In genomic region chr11:53691979-53692378, GRCm38 (mm10) we compare ENCODE assay signal across 17 mouse cellular contexts. TPM values are rescaled to one million over a fixed set of nuclear protein-coding genes. Genes with fewer than 3 reads are reported as not detected.
A peak's percentile ranks its signal among the peaks of the same experiment; 100 is the strongest.
DNase-seq lines count a peak whose midpoint lies in the region; ATAC-seq and TF ChIP-seq lines count a peak whose summit lies in the region.
"Had no signal": no experiment of that assay in that cellular context is flagged by ENCODE, and none has a peak within 500 bp of the region (broad histone marks: within the 10 kb centered on the region; RNA-seq: fewer than 3 reads in every experiment).

No protein-coding gene starts in this region.

- 46% methylated on average over 10 of the region's 10 CpGs for WGBS in heart, postnatal 0 days
- 65% methylated on average over 10 of the region's 10 CpGs for WGBS in heart, embryonic 11.5 days (ENCODE audit: insufficient replicate concordance)
- 57% methylated on average over 10 of the region's 10 CpGs for WGBS in midbrain, embryonic 10.5 days
- 43% methylated on average over 10 of the region's 10 CpGs for WGBS in midbrain, embryonic 15.5 days
- WGBS in lung, embryonic 15.5 days: 40% methylated on average over 10 of the region's 10 CpGs
- 66% methylated on average over 10 of the region's 10 CpGs for WGBS in neural tube, embryonic 11.5 days

- no peaks in the 10 kb centered on the region for H3K9me3 ChIP-seq in heart, postnatal 0 days (replicated peaks; ENCODE audit: control insufficient read depth, low read length)
- H3K9me3 ChIP-seq in heart, embryonic 11.5 days (replicated peaks; ENCODE audit: control insufficient read depth, low read length): no peaks in the 10 kb centered on the region
- no peaks in the 10 kb centered on the region for H3K9me3 ChIP-seq in midbrain, embryonic 10.5 days (replicated peaks)
- H3K9me3 ChIP-seq in midbrain, embryonic 15.5 days: no peaks in the 10 kb centered on the region
- H3K9me3 ChIP-seq in lung, embryonic 15.5 days: no peaks in the 10 kb centered on the region
- no peaks in the 10 kb centered on the region for H3K9me3 ChIP-seq in neural tube, embryonic 11.5 days (ENCODE audit: control insufficient read depth, low read length)
- H3K9me3 ChIP-seq: forebrain, embryonic 10.5 days; stomach, embryonic 15.5 days had no signal

- H3K9ac ChIP-seq in heart, postnatal 0 days (replicated peaks; ENCODE audit: low read depth, low read length): no peak overlapping the region
- H3K9ac ChIP-seq in heart, embryonic 11.5 days (ENCODE audit: low read depth, low read length): no peak overlapping the region
- H3K9ac ChIP-seq in midbrain, embryonic 15.5 days: no peak overlapping the region
- no peak overlapping the region for H3K9ac ChIP-seq in lung, embryonic 15.5 days
- H3K9ac ChIP-seq in neural tube, embryonic 11.5 days (ENCODE audit: low read length): no peak overlapping the region
- H3K9ac ChIP-seq: stomach, embryonic 15.5 days had no signal

- no peak for TF ChIP-seq CTCF in heart, postnatal 0 days (IDR thresholded peaks at IDR 0.05; ENCODE audit: low read depth)

- peaks cover 46% of the 10 kb centered on the region for H3K36me3 ChIP-seq in heart, postnatal 0 days (replicated peaks; ENCODE audit: control insufficient read depth, insufficient read depth, low read length)
- H3K36me3 ChIP-seq in heart, embryonic 11.5 days (ENCODE audit: control insufficient read depth, insufficient read depth, low read length): peaks cover 6% of the 10 kb centered on the region; the same call in 1 of the 2 replicates
- peaks cover 55% of the 10 kb centered on the region for H3K36me3 ChIP-seq in midbrain, embryonic 10.5 days
- H3K36me3 ChIP-seq in midbrain, embryonic 15.5 days (replicated peaks): 0 out of 2 replicates have a peak, but pooled peaks cover 4% of the 10 kb centered on the region
- H3K36me3 ChIP-seq in lung, embryonic 15.5 days: peaks cover 31% of the 10 kb centered on the region
- peaks cover 2% of the 10 kb centered on the region; the same call in 1 of the 2 replicates for H3K36me3 ChIP-seq in neural tube, embryonic 11.5 days (ENCODE audit: control insufficient read depth, insufficient read depth, low read length)

- no peak overlapping the region for H3K4me2 ChIP-seq in heart, postnatal 0 days (ENCODE audit: low read depth, low read length)
- no peak overlapping the region for H3K4me2 ChIP-seq in heart, embryonic 11.5 days
- no peak overlapping the region for H3K4me2 ChIP-seq in midbrain, embryonic 15.5 days
- no peak overlapping the region for H3K4me2 ChIP-seq in lung, embryonic 15.5 days
- H3K4me2 ChIP-seq in neural tube, embryonic 11.5 days (ENCODE audit: low read depth): no peak overlapping the region
- H3K4me2 ChIP-seq: liver, embryonic 11.5 days; stomach, embryonic 15.5 days had no signal

- no peaks in the 10 kb centered on the region for H3K27me3 ChIP-seq in heart, postnatal 0 days (ENCODE audit: control insufficient read depth, insufficient read depth, low read length)
- no peaks in the 10 kb centered on the region for H3K27me3 ChIP-seq in heart, embryonic 11.5 days (ENCODE audit: control insufficient read depth, insufficient read depth, low read length)
- H3K27me3 ChIP-seq in midbrain, embryonic 10.5 days (ENCODE audit: low read depth, poor library complexity, severe bottlenecking): no peaks in the 10 kb centered on the region
- no peaks in the 10 kb centered on the region for H3K27me3 ChIP-seq in midbrain, embryonic 15.5 days (replicated peaks)
- no peaks in the 10 kb centered on the region for H3K27me3 ChIP-seq in lung, embryonic 15.5 days
- H3K27me3 ChIP-seq in neural tube, embryonic 11.5 days (ENCODE audit: control insufficient read depth, insufficient read depth, low read length): no peaks in the 10 kb centered on the region
- H3K27me3 ChIP-seq: Patski; stomach, embryonic 15.5 days had no signal

- no peak overlapping the region for H3K27ac ChIP-seq in heart, postnatal 0 days (ENCODE audit: low read depth)
- no peak overlapping the region for H3K27ac ChIP-seq in heart, embryonic 11.5 days (ENCODE audit: low read depth, low read length)
- peak overlapping the region; percentile 74 for H3K27ac ChIP-seq in midbrain, embryonic 10.5 days (replicated peaks)
- H3K27ac ChIP-seq in midbrain, embryonic 15.5 days: no peak overlapping the region
- peak overlapping the region; percentile 23; the same call in 1 of the 2 replicates for H3K27ac ChIP-seq in lung, embryonic 15.5 days
- H3K27ac ChIP-seq in neural tube, embryonic 11.5 days (ENCODE audit: low read depth, low read length): no peak overlapping the region
- H3K27ac ChIP-seq: forebrain, embryonic 10.5 days; stomach, embryonic 15.5 days had no signal

- no peak overlapping the region for H3K4me3 ChIP-seq in heart, postnatal 0 days (ENCODE audit: low read depth, low read length)
- no peak overlapping the region for H3K4me3 ChIP-seq in heart, embryonic 11.5 days (ENCODE audit: low read depth, low read length)
- no peak overlapping the region for H3K4me3 ChIP-seq in midbrain, embryonic 10.5 days
- no peak overlapping the region for H3K4me3 ChIP-seq in midbrain, embryonic 15.5 days
- no peak overlapping the region for H3K4me3 ChIP-seq in lung, embryonic 15.5 days
- no peak overlapping the region for H3K4me3 ChIP-seq in neural tube, embryonic 11.5 days (ENCODE audit: low read depth, low read length)
- H3K4me3 ChIP-seq: forebrain, embryonic 10.5 days; myocyte; stomach, embryonic 15.5 days had no signal

- DNase-seq in heart, postnatal 0 days (ENCODE audit: low spot score): peak; percentile 8
- peak; percentile 32 for DNase-seq in midbrain, embryonic 10.5 days (ENCODE audit: low spot score)
- peak; percentile 14 for DNase-seq in neural tube, embryonic 11.5 days (ENCODE audit: low spot score)
- DNase-seq in adrenal gland, adult 2 months: no peak
- no peak for DNase-seq in urinary bladder, postnatal 10 days (ENCODE audit: low spot score)
- DNase-seq: cerebellum, postnatal 25 days; gastrocnemius, postnatal 36 days had no signal

- no peaks in the 10 kb centered on the region for H3K4me1 ChIP-seq in heart, postnatal 0 days (ENCODE audit: control insufficient read depth, insufficient read depth)
- H3K4me1 ChIP-seq in heart, embryonic 11.5 days (ENCODE audit: control insufficient read depth, insufficient read depth, low read length): no peaks in the 10 kb centered on the region
- peaks cover 7% of the 10 kb centered on the region for H3K4me1 ChIP-seq in midbrain, embryonic 10.5 days
- no peaks in the 10 kb centered on the region for H3K4me1 ChIP-seq in midbrain, embryonic 15.5 days
- no peaks in the 10 kb centered on the region for H3K4me1 ChIP-seq in lung, embryonic 15.5 days
- H3K4me1 ChIP-seq in neural tube, embryonic 11.5 days (ENCODE audit: control insufficient read depth, insufficient read depth, low read length): no peaks in the 10 kb centered on the region
- H3K4me1 ChIP-seq: forebrain, embryonic 10.5 days; stomach, embryonic 15.5 days had no signal

- ATAC-seq in heart, postnatal 0 days (ENCODE audit: insufficient read depth, low read depth): no peak
- no peak for ATAC-seq in heart, embryonic 11.5 days (replicated peaks; ENCODE audit: insufficient number of reproducible peaks, low FRiP score, low TSS enrichment)
- ATAC-seq in midbrain, embryonic 15.5 days (replicated peaks): no peak
- peak; percentile 94 for ATAC-seq in lung, embryonic 15.5 days (ENCODE audit: borderline replicate concordance, extremely low read depth, low FRiP score, low TSS enrichment)
- no peak for ATAC-seq in neural tube, embryonic 11.5 days (ENCODE audit: insufficient read depth, low FRiP score, low TSS enrichment)
- ATAC-seq: Patski had no signal

- no peak for TF ChIP-seq EP300 in heart, postnatal 0 days (IDR thresholded peaks at IDR 0.05; ENCODE audit: low read depth)

RNA-seq across cellular contexts. Expression of gene Rad50, which starts 15.1 kb away (rescaled TPM):
- 4.6 and 5.9 TPM in 2 replicates for total RNA-seq in heart, postnatal 0 days (2014; rRNA removed; ENCODE audit: low replicate concordance)
- 13.5 and 14.9 TPM in 2 replicates for polyA plus RNA-seq in heart, postnatal 0 days (2015; fragmentation: Nextera tagmentation; extraction: Ambion mirVana)
- polyA plus RNA-seq in heart, embryonic 11.5 days (2014; fragmentation: Nextera tagmentation; extraction: Ambion mirVana): 19.5 and 22.4 TPM in 2 replicates
- polyA plus RNA-seq in midbrain, embryonic 10.5 days (2016; fragmentation: Nextera tagmentation; extraction: Ambion mirVana): 21.2 and 22.6 TPM in 2 replicates
- polyA plus RNA-seq in midbrain, embryonic 15.5 days (2015; fragmentation: Nextera tagmentation; extraction: Ambion mirVana): 10.5 and 11.5 TPM in 2 replicates
- polyA plus RNA-seq in lung, embryonic 15.5 days (2015; fragmentation: Nextera tagmentation; extraction: Ambion mirVana): 33.4 and 33.5 TPM in 2 replicates
- polyA plus RNA-seq in neural tube, embryonic 11.5 days (2014; fragmentation: Nextera tagmentation; extraction: Ambion mirVana): 17.3 and 18.5 TPM in 2 replicates
- 10 to 100 TPM; 11.6 to 13.8 TPM for total RNA-seq in adrenal gland, adult 2 months (2021)
- 2.6 and 3.6 TPM in 2 replicates for polyA plus RNA-seq in adrenal gland, adult 2 months (2012; rRNA removed)

RNA-seq across cellular contexts. Expression of gene Il5, which starts 28.6 kb away (rescaled TPM):
- not detected in 2 replicates for total RNA-seq in heart, postnatal 0 days (2014; rRNA removed; ENCODE audit: low replicate concordance)
- polyA plus RNA-seq in heart, postnatal 0 days (2015; fragmentation: Nextera tagmentation; extraction: Ambion mirVana): 0.07 TPM in 2 replicates
- not detected in 2 replicates for polyA plus RNA-seq in heart, embryonic 11.5 days (2014; fragmentation: Nextera tagmentation; extraction: Ambion mirVana)
- not detected in 2 replicates for polyA plus RNA-seq in midbrain, embryonic 10.5 days (2016; fragmentation: Nextera tagmentation; extraction: Ambion mirVana)
- not detected in 2 replicates for polyA plus RNA-seq in midbrain, embryonic 15.5 days (2015; fragmentation: Nextera tagmentation; extraction: Ambion mirVana)
- polyA plus RNA-seq in lung, embryonic 15.5 days (2015; fragmentation: Nextera tagmentation; extraction: Ambion mirVana): 0.15 TPM in 1 of 2 replicates, not detected in the other
- not detected in 2 replicates for polyA plus RNA-seq in neural tube, embryonic 11.5 days (2014; fragmentation: Nextera tagmentation; extraction: Ambion mirVana)
- total RNA-seq in adrenal gland, adult 2 months (2021): not detected
- polyA plus RNA-seq in adrenal gland, adult 2 months (2012; rRNA removed): 0.06 and 0.12 TPM in 2 replicates
- total RNA-seq: gastrocnemius, postnatal 36 days; hematopoietic stem cell, adult 5-6 weeks; layer of hippocampus, postnatal 25 days had no signal
- polyA plus RNA-seq: liver, embryonic 11.5 days; myocyte; Patski; stomach, embryonic 15.5 days had no signal

RNA-seq across cellular contexts. Expression of gene Il13, which starts 57.5 kb away (rescaled TPM):
- total RNA-seq in heart, postnatal 0 days (2014; rRNA removed; ENCODE audit: low replicate concordance): not detected in 2 replicates
- polyA plus RNA-seq in heart, postnatal 0 days (2015; fragmentation: Nextera tagmentation; extraction: Ambion mirVana): not detected in 2 replicates
- not detected in 2 replicates for polyA plus RNA-seq in heart, embryonic 11.5 days (2014; fragmentation: Nextera tagmentation; extraction: Ambion mirVana)
- not detected in 2 replicates for polyA plus RNA-seq in midbrain, embryonic 10.5 days (2016; fragmentation: Nextera tagmentation; extraction: Ambion mirVana)
- not detected in 2 replicates for polyA plus RNA-seq in midbrain, embryonic 15.5 days (2015; fragmentation: Nextera tagmentation; extraction: Ambion mirVana)
- 0.12 TPM in 1 of 2 replicates, not detected in the other for polyA plus RNA-seq in lung, embryonic 15.5 days (2015; fragmentation: Nextera tagmentation; extraction: Ambion mirVana)
- polyA plus RNA-seq in neural tube, embryonic 11.5 days (2014; fragmentation: Nextera tagmentation; extraction: Ambion mirVana): not detected in 2 replicates
- total RNA-seq in adrenal gland, adult 2 months (2021): not detected
- not detected in 2 replicates for polyA plus RNA-seq in adrenal gland, adult 2 months (2012; rRNA removed)
- total RNA-seq: gastrocnemius, postnatal 36 days; hematopoietic stem cell, adult 5-6 weeks; layer of hippocampus, postnatal 25 days had no signal
- polyA plus RNA-seq: forebrain, embryonic 10.5 days; liver, embryonic 11.5 days; myocyte; Patski; stomach, embryonic 15.5 days had no signal

Comparison
In these comparisons a context has a peak if more than half of its experiments do, and no peak if none do; other contexts are left out.
1. H3K27ac ChIP-seq: peak in midbrain, embryonic 10.5 days (single experiment) and lung, embryonic 15.5 days (single experiment); none in heart, postnatal 0 days (single experiment), heart, embryonic 11.5 days (single experiment), midbrain, embryonic 15.5 days (single experiment) and neural tube, embryonic 11.5 days (single experiment).
2. DNase-seq: peak in heart, postnatal 0 days (single experiment), midbrain, embryonic 10.5 days (single experiment) and neural tube, embryonic 11.5 days (single experiment); none in adrenal gland, adult 2 months (single experiment) and urinary bladder, postnatal 10 days (single experiment).